Mouse (Mus musculus): Measurements from ENCODE around the gene Tns2. TPM values are rescaled to one million over a fixed set of nuclear protein-coding genes. Genes with fewer than 3 reads are reported as not detected.
A peak's percentile ranks its signal among the peaks of the same experiment; 100 is the strongest.

Tns2 gene
- polyA plus RNA-seq, 1 experiment from 2014 or later = 25.0 TPM

DNA sequence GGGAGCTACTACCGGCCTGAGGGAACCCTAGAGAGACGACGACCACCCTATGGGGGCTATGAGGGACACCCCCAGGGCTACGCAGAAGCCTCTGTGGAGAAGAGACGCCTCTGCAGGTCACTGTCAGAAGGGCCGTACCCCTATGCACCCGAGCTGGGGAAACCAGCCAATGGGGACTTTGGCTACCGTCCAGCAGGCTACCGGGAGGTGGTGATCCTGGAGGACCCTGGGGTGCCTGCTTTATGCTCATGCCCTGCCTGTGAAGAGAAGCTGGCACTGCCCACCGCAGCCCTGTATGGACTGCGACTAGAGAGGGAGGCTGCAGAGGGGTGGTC is 11.2 kb downstream of the Tns2 start:
- Histone ChIP-seq H3K4me1 (ENCODE audit: control insufficient read depth, insufficient read depth, low read length) (peaks cover 23% of the 10 kb centered on the region), H3K27ac (ENCODE audit: low read depth, low read length) (no peak overlapping the region), H3K9ac (ENCODE audit: low read depth, low read length) (peak overlapping the region; percentile 39; the same call in 1 of the 2 replicates), H3K4me3 (ENCODE audit: low read depth, low read length) (no peak overlapping the region), H3K9me3 (replicated peaks; ENCODE audit: control insufficient read depth, low read length) (no peaks in the 10 kb centered on the region), H3K27me3 (ENCODE audit: control insufficient read depth, insufficient read depth, low read length) (no peaks in the 10 kb centered on the region), H3K36me3 (ENCODE audit: control insufficient read depth, insufficient read depth, low read length) (peaks cover 34% of the 10 kb centered on the region), H3K4me2 (no peak overlapping the region)
- no peak for ATAC-seq (replicated peaks; ENCODE audit: insufficient number of reproducible peaks, low FRiP score, low TSS enrichment)
- WGBS (ENCODE audit: insufficient replicate concordance) = 80% methylated on average over 11 of the region's 11 CpGs

- H3K27me3 ChIP-seq (ENCODE audit: control insufficient read depth, insufficient read depth, low read length) = no peaks in the 10 kb centered on the region
These were observed 12.0 kb downstream of the Tns2 start for GRCm38 (mm10) chr15:102112181-102112580.

DNA sequence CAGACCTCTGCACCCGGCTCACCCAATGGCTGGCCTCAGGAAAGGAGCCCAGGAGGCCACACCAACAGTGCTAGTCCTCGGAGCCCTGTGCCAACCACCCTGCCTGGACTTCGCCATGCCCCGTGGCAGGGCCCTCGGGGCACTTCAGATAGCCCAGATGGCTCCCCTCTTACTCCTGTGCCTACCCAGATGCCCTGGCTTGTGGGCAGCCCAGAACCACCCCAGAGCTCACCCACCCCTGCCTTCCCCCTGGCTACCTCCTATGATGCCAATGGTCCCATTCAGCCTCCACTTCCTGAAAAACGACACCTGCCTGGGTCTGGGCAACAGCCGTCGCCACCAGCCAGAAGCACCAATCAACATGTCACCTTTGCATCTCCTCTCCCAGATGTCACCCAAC is 12.6 kb downstream of the Tns2 start:
- Histone ChIP-seq H3K4me2 (no peak overlapping the region), H3K4me3 (ENCODE audit: low read depth, low read length) (no peak overlapping the region), H3K36me3 (ENCODE audit: control insufficient read depth, insufficient read depth, low read length) (peaks cover 38% of the 10 kb centered on the region), H3K9me3 (replicated peaks; ENCODE audit: control insufficient read depth, low read length) (no peaks in the 10 kb centered on the region), H3K4me1 (ENCODE audit: control insufficient read depth, insufficient read depth, low read length) (peaks cover 11% of the 10 kb centered on the region), H3K27me3 (ENCODE audit: control insufficient read depth, insufficient read depth, low read length) (no peaks in the 10 kb centered on the region), H3K27ac (ENCODE audit: low read depth, low read length) (no peak overlapping the region), H3K9ac (ENCODE audit: low read depth, low read length) (no peak overlapping the region)
- WGBS (ENCODE audit: insufficient replicate concordance) = 78% methylated on average over 8 of the region's 8 CpGs
- no peak for ATAC-seq (replicated peaks; ENCODE audit: insufficient number of reproducible peaks, low FRiP score, low TSS enrichment)

More at GRCm38 (mm10) chr15:102112181-102112580, 12.0 kb downstream of the Tns2 start:
- H3K4me2 ChIP-seq = no peak overlapping the region
- no peak overlapping the region for H3K4me3 ChIP-seq (ENCODE audit: low read depth, low read length)
- WGBS (ENCODE audit: insufficient replicate concordance) = 85% methylated on average over 6 of the region's 6 CpGs
- no peak overlapping the region for H3K9ac ChIP-seq (ENCODE audit: low read depth, low read length)
- ATAC-seq (replicated peaks; ENCODE audit: insufficient number of reproducible peaks, low FRiP score, low TSS enrichment) = no peak
- peaks cover 34% of the 10 kb centered on the region for H3K36me3 ChIP-seq (ENCODE audit: control insufficient read depth, insufficient read depth, low read length)
- H3K9me3 ChIP-seq (replicated peaks; ENCODE audit: control insufficient read depth, low read length) = no peaks in the 10 kb centered on the region
- H3K27ac ChIP-seq (ENCODE audit: low read depth, low read length) = no peak overlapping the region
- peaks cover 18% of the 10 kb centered on the region for H3K4me1 ChIP-seq (ENCODE audit: control insufficient read depth, insufficient read depth, low read length)

- WGBS (ENCODE audit: insufficient replicate concordance) = 76% methylated on average over 4 of the region's 4 CpGs
These were observed 13.5 kb downstream of the Tns2 start for GRCm38 (mm10) chr15:102113674-102114073.

DNA sequence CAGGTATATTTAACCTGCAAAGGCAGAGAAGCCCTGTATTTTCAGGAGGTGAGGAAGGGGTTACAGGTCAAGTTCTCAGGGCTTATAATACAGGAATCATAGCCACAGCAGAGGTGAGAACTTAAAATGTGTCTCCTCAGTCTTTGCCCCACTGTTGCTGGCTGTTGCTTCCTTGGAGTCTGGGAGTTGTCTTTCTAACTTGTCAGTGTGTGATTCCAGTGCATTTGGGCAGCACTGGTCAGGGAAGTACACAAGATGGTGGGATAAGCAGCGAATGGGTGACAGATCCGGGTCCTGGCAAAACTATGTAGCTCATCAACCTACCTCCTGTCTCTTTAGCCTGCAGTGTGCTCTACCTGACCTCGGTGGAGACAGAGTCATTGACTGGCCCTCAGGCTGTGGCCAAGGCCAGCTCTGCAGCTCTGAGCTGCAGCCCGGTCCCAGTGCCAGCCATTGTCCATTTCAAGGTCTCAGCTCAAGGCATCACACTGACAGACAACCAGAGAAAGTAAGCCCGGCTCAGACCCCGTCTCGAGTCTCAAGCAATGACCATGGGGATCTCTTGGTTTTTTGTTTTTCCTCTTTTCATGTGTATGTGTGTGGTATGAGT is 14.5 kb downstream of the Tns2 start:
- H3K4me2 ChIP-seq = no peak overlapping the region
- no peak overlapping the region for H3K9ac ChIP-seq (ENCODE audit: low read depth, low read length)
- ATAC-seq (replicated peaks; ENCODE audit: insufficient number of reproducible peaks, low FRiP score, low TSS enrichment) = no peak
- no peaks in the 10 kb centered on the region; the same call in 1 of the 2 replicates for H3K4me1 ChIP-seq (ENCODE audit: control insufficient read depth, insufficient read depth, low read length)
- H3K4me3 ChIP-seq (ENCODE audit: low read depth, low read length) = no peak overlapping the region
- WGBS (ENCODE audit: insufficient replicate concordance) = 78% methylated on average over 7 of the region's 7 CpGs
- H3K27ac ChIP-seq (ENCODE audit: low read depth, low read length) = no peak overlapping the region
- no peaks in the 10 kb centered on the region for H3K27me3 ChIP-seq (ENCODE audit: control insufficient read depth, insufficient read depth, low read length)
- no peaks in the 10 kb centered on the region for H3K9me3 ChIP-seq (replicated peaks; ENCODE audit: control insufficient read depth, low read length)
- H3K36me3 ChIP-seq (ENCODE audit: control insufficient read depth, insufficient read depth, low read length) = peaks cover 30% of the 10 kb centered on the region

More at GRCm38 (mm10) chr15:102113674-102114073, 13.5 kb downstream of the Tns2 start:
- Histone ChIP-seq H3K27me3 (ENCODE audit: control insufficient read depth, insufficient read depth, low read length) (no peaks in the 10 kb centered on the region), H3K4me3 (ENCODE audit: low read depth, low read length) (no peak overlapping the region), H3K36me3 (ENCODE audit: control insufficient read depth, insufficient read depth, low read length) (peaks cover 33% of the 10 kb centered on the region), H3K9me3 (replicated peaks; ENCODE audit: control insufficient read depth, low read length) (no peaks in the 10 kb centered on the region), H3K9ac (ENCODE audit: low read depth, low read length) (no peak overlapping the region), H3K4me2 (no peak overlapping the region), H3K4me1 (ENCODE audit: control insufficient read depth, insufficient read depth, low read length) (peaks cover 4% of the 10 kb centered on the region; the same call in 1 of the 2 replicates), H3K27ac (ENCODE audit: low read depth, low read length) (no peak overlapping the region)
- ATAC-seq (replicated peaks; ENCODE audit: insufficient number of reproducible peaks, low FRiP score, low TSS enrichment) = no peak

DNA sequence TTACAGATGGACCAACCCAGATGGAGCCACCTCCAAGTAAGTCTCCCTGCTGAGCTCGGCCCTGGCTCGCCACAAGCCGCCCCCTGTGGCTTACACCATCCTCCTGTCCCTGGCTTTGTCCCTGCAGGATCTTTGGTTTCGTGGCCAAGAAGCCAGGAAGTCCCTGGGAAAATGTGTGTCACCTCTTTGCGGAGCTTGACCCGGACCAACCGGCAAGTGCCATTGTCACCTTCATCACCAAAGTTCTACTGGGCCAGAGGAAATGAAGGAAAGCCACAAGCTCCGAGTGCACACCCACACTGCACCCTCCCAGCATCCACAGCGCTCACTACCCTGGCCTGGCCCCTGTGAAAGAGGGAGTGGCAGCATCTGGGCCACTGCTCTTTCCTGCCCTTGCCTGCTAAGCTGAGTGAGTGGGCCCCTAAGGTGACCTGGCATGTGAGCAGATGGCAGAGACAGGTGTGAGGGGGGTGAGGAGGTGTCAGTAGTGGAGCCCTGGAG is 15.6 kb downstream of the Tns2 start:
- H3K4me1 ChIP-seq (ENCODE audit: control insufficient read depth, insufficient read depth, low read length) = no peaks in the 10 kb centered on the region; the same call in 1 of the 2 replicates
- ATAC-seq (replicated peaks; ENCODE audit: insufficient number of reproducible peaks, low FRiP score, low TSS enrichment) = no peak
- 70% methylated on average over 9 of the region's 9 CpGs for WGBS (ENCODE audit: insufficient replicate concordance)

DNA sequence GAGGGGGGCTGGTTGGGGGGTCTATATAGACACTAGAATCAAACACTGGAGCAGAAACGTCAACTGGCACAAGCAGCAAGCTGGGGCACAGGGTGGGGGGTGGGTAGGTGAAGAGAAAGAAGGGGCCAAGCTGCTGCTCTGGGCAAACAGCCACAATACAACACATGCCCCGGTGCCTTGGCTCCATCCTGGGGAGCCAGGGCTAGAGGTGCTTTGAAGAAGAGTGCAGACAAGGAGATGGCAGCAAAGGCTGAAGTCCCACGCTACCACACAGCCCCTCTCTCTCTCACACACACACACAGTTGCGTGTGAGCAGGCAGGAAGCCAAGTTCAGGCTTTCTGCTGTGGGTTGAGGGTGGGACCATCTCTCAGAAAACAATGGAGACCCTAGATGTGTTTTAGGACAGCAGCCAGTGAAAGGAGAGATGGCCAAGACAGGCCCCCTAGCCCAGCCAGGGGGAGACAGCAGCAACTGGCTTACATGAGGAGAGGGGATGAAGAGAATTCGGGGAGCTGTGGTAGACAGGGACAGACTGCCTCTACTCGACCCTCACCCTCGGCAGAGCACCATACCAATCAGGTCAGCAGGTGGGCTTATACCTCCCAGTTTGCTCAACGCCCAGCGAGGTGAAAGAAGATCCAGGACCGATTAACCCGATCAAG is 16.7 kb downstream of the Tns2 start:
- no peak overlapping the region for H3K27ac ChIP-seq (ENCODE audit: low read depth, low read length)
- 78% methylated on average over 11 of the region's 11 CpGs for WGBS (ENCODE audit: insufficient replicate concordance)
- ATAC-seq (replicated peaks; ENCODE audit: insufficient number of reproducible peaks, low FRiP score, low TSS enrichment) = no peak
- no peaks in the 10 kb centered on the region for H3K27me3 ChIP-seq (ENCODE audit: control insufficient read depth, insufficient read depth, low read length)
- no peaks in the 10 kb centered on the region for H3K9me3 ChIP-seq (replicated peaks; ENCODE audit: control insufficient read depth, low read length)
- no peak overlapping the region for H3K4me3 ChIP-seq (ENCODE audit: low read depth, low read length)
- no peaks in the 10 kb centered on the region; the same call in 1 of the 2 replicates for H3K4me1 ChIP-seq (ENCODE audit: control insufficient read depth, insufficient read depth, low read length)
- peaks cover 26% of the 10 kb centered on the region for H3K36me3 ChIP-seq (ENCODE audit: control insufficient read depth, insufficient read depth, low read length)
- no peak overlapping the region for H3K9ac ChIP-seq (ENCODE audit: low read depth, low read length)
- no peak overlapping the region for H3K4me2 ChIP-seq

More for the DNA sequence above, 15.6 kb downstream of the Tns2 start:
- no peak overlapping the region for H3K4me3 ChIP-seq (ENCODE audit: low read depth, low read length)
- peaks cover 29% of the 10 kb centered on the region for H3K36me3 ChIP-seq (ENCODE audit: control insufficient read depth, insufficient read depth, low read length)
- H3K4me2 ChIP-seq = no peak overlapping the region
- H3K9me3 ChIP-seq (replicated peaks; ENCODE audit: control insufficient read depth, low read length) = no peaks in the 10 kb centered on the region
- H3K27ac ChIP-seq (ENCODE audit: low read depth, low read length) = no peak overlapping the region
- no peak overlapping the region for H3K9ac ChIP-seq (ENCODE audit: low read depth, low read length)
- H3K27me3 ChIP-seq (ENCODE audit: control insufficient read depth, insufficient read depth, low read length) = no peaks in the 10 kb centered on the region

DNA sequence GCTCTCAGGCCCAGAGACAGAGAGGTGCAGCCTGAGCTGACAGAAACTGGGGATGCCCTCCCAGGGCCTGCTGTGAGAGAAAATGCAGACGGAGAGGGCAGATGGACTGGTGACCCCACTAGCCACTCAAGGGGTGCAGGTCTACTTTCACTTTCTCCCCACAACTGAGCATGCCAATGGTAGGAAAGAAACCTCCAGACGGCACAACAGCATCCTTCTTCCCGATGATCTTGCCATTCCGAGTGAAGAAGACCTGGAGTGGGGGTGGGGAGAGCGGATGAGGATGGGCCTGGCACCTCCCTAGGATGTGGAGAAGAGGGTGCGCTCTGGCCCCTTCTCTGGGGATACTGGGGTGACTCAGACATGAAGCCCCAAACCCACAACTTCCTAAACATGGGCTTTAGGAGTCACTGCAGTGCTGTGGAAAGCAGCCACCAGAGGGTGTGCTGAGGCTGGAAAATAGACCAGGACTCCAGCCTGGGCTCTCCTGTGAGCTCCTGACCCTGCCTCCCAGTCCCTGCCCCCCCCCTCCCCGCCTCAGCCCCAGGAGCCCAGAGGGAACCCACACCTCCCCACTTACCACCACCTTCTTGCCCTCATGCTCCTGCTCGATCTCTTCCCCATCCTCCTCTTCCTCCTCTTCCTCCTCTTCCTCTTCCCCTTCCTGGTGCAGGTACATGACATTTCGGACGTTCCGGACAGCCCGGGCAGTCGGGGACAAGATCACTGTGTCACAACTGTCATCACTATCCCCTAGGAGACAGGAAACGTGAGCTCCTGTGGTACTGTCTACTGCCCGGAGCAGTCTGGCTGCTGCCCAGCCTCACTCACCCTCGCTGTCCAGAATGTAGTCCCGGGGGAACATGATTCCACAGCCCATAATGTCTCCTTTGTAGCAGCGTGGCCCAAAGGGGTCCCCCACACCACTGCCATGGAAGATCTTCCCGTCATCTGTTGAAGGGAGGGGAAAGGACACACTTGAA is 17.5 kb downstream of the Tns2 start:
- no peaks in the 10 kb centered on the region for H3K27me3 ChIP-seq (ENCODE audit: control insufficient read depth, insufficient read depth, low read length)
- H3K9ac ChIP-seq (ENCODE audit: low read depth, low read length) = no peak overlapping the region
- no peak overlapping the region for H3K27ac ChIP-seq (ENCODE audit: low read depth, low read length)
- H3K4me2 ChIP-seq = no peak overlapping the region
- no peak overlapping the region for H3K4me3 ChIP-seq (ENCODE audit: low read depth, low read length)
- H3K9me3 ChIP-seq (replicated peaks; ENCODE audit: control insufficient read depth, low read length) = no peaks in the 10 kb centered on the region
- no peaks in the 10 kb centered on the region; the same call in 1 of the 2 replicates for H3K4me1 ChIP-seq (ENCODE audit: control insufficient read depth, insufficient read depth, low read length)
- WGBS (ENCODE audit: insufficient replicate concordance) = 67% methylated on average over 19 of the region's 19 CpGs
- no peak for ATAC-seq (replicated peaks; ENCODE audit: insufficient number of reproducible peaks, low FRiP score, low TSS enrichment)
- H3K36me3 ChIP-seq (ENCODE audit: control insufficient read depth, insufficient read depth, low read length) = peaks cover 21% of the 10 kb centered on the region
